Mouse (Mus musculus) lung, postnatal 0 days (tissue): ENCODE data around the gene Ube3b.

Experiments
- CTCF ChIP-seq: IDR thresholded peaks from 2 replicates; pipeline ENCODE4 v1.5.1; 2016; ENCODE audit warnings: antibody characterized with exemption, mild to moderate bottlenecking
- EP300 ChIP-seq: IDR thresholded peaks from 2 replicates; pipeline ENCODE4 v1.6.1; 2016; ENCODE audit warnings: antibody characterized with exemption, mild to moderate bottlenecking, control low read depth

DNA sequence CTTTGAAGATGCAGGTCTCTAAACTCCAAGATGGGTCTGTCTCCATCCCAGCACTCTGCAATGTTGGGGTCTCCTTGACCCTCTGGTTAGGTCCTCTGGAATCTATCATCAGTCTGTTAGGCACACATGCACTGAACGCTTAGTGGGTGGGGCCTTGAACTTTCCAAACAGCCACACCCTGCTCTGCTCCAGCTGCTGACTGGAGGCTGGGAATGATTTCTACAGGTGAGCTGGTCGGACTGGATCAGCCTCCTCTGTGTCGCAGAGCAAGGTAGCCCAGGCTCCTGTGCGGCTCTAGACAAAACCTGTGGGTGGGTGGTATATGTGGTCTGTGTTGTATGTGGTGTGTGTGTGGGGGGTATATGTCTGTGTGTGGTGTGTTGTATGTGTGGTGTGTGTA lies 68.6 kb downstream of the Ube3b start:
- TF ChIP-seq CTCF: no peak
- TF ChIP-seq EP300: no peak
